Mouse (Mus musculus): Measurements from ENCODE around the gene Gm10645. TPM values are rescaled to one million over a fixed set of nuclear protein-coding genes. Genes with fewer than 3 reads are reported as not detected.

Gm10645 gene
- polyA plus RNA-seq, 1 experiment from 2014 or later: 7.2 TPM

DNA sequence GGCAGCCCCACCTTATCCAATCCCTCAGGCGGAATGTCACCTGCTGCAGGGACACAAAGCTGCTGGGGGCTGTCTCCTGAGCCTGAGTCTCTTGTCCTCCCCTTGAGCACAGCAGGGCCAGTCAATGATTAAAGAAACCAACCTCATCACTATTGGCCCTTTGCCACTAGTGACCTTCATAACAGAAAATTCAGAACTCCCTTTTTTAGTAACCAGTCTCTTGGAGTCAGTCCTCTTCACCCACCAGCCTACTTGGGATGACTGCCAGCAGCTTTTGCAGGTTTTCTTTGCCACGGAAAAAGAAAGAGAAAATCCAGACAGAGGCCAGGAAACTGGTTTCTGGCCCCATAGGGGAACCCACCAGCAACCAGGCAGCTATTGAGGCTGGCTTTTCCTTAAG, 30.9 kb downstream of the Gm10645 start:
- Histone ChIP-seq H3K4me3 (ENCODE audit: low read length) (no peak overlapping the region), H3K9me3 (ENCODE audit: control insufficient read depth, low read length) (no peaks in the 10 kb centered on the region), H3K4me2 (ENCODE audit: low read length) (no peak overlapping the region), H3K9ac (ENCODE audit: low read depth, low read length) (no peak overlapping the region), H3K36me3 (ENCODE audit: control insufficient read depth, insufficient read depth, low read length) (no peaks in the 10 kb centered on the region), H3K4me1 (ENCODE audit: control insufficient read depth, insufficient read depth, low read depth, low read length) (no peaks in the 10 kb centered on the region), H3K27me3 (replicated peaks; ENCODE audit: control insufficient read depth, insufficient read depth, low read length) (no peaks in the 10 kb centered on the region), H3K27ac (ENCODE audit: low read depth, low read length) (no peak overlapping the region)
- WGBS: 44% methylated on average over 2 of the region's 2 CpGs
- ATAC-seq: no peak

Other genes with a start within 250 kb of the Gm10645 start
- gene Tbc1d9, start 818 bp downstream of the Gm10645 start, polyA plus RNA-seq (2015; fragmentation: Nextera tagmentation; extraction: Ambion mirVana): 16.2 and 16.5 TPM in 2 replicates
- gene Ucp1, start 124.2 kb upstream of the Gm10645 start, polyA plus RNA-seq (2015; fragmentation: Nextera tagmentation; extraction: Ambion mirVana): 0.12 and 0.21 TPM in 2 replicates
- 18.5 and 21.6 TPM in 2 replicates for gene Elmod2, start 166.3 kb upstream of the Gm10645 start, polyA plus RNA-seq (2015; fragmentation: Nextera tagmentation; extraction: Ambion mirVana)
- gene Mgat4d, start 182.3 kb upstream of the Gm10645 start, polyA plus RNA-seq (2015; fragmentation: Nextera tagmentation; extraction: Ambion mirVana): not detected in 2 replicates
- gene Clgn, start 223.7 kb upstream of the Gm10645 start, polyA plus RNA-seq (2015; fragmentation: Nextera tagmentation; extraction: Ambion mirVana): 15.8 and 17.0 TPM in 2 replicates

Measured in hindbrain, embryonic 16.5 days (tissue).